Mouse (Mus musculus) MEL (cell line): ENCODE results near the gene Golga4. TPM values are rescaled to one million over a fixed set of nuclear protein-coding genes. Genes with fewer than 3 reads are reported as not detected.

Source experiments
- DNase-seq: peaks from one replicate; pipeline ENCODE4 v3.0.0; 2011; ENCODE audit warnings: low read depth, low spot score
- H3K27ac ChIP-seq: 2 replicates; pipeline ENCODE4 v1.5.1; 2012; ENCODE audit warnings: low read depth, mild to moderate bottlenecking, control low read depth, low read length, moderate library complexity; ENCODE audit not compliant: control insufficient read depth
- H3K27me3 ChIP-seq, 2 experiments: fragments of 150-350 bp in 1 of 2; sonication (generic) in 1 of 2; 2 replicates each; pipeline ENCODE4 v1.6.1; 2012; ENCODE audit warnings: low read length in 2 of 2, mild to moderate bottlenecking in 2 of 2, improper control_type of control experiment in 1 of 2, moderate library complexity in 1 of 2; ENCODE audit not compliant: insufficient read depth in 2 of 2, control insufficient read depth in 1 of 2
- H3K36me3 ChIP-seq, 2 experiments: 2 replicates each; pipeline ENCODE4 v1.6.1; 2012 to 2014; ENCODE audit warnings: low read length in 2 of 2, improper control_type of control experiment in 1 of 2, inconsistent platforms in 1 of 2, mild to moderate bottlenecking in 1 of 2; ENCODE audit not compliant: insufficient read depth in 2 of 2, control insufficient read depth in 1 of 2
- H3K4me1 ChIP-seq, 2 experiments: fragments of 150-350 bp in 1 of 2; sonication (generic) in 1 of 2; 2 replicates each; pipeline ENCODE4 v1.6.1; 2012; ENCODE audit warnings: low read length in 2 of 2, improper control_type of control experiment in 1 of 2, mild to moderate bottlenecking in 1 of 2; ENCODE audit not compliant: insufficient read depth in 2 of 2, control insufficient read depth in 1 of 2
- H3K4me3 ChIP-seq, 2 experiments: fragments of 150-350 bp in 1 of 2; sonication (generic) in 1 of 2; 2 replicates each; pipeline ENCODE4 v1.5.1; 2012; ENCODE audit warnings: low read depth in 2 of 2, low read length in 2 of 2, mild to moderate bottlenecking in 2 of 2, moderate library complexity in 2 of 2, control low read depth in 1 of 2, improper control_type of control experiment in 1 of 2; ENCODE audit not compliant: control insufficient read depth in 1 of 2, insufficient read depth in 1 of 2
- H3K79me2 ChIP-seq: 2 replicates; pipeline ENCODE4 v1.6.1; 2012; ENCODE audit warnings: mild to moderate bottlenecking, low read length, moderate library complexity; ENCODE audit not compliant: control insufficient read depth, poor library complexity, insufficient read depth
- H3K9ac ChIP-seq: 2 replicates; pipeline ENCODE4 v1.6.1; 2012; ENCODE audit warnings: low read depth, mild to moderate bottlenecking, control low read depth, low read length, moderate library complexity; ENCODE audit not compliant: control insufficient read depth, poor library complexity, severe bottlenecking
- H3K9me3 ChIP-seq: fragments of 150-350 bp; sonication (generic); replicated peaks from 2 replicates; pipeline ENCODE4 v1.6.1; 2012; ENCODE audit warnings: mild to moderate bottlenecking, low read length, improper control_type of control experiment, moderate library complexity; ENCODE audit not compliant: insufficient read depth
- BHLHE40 ChIP-seq: IDR thresholded peaks from 2 replicates; pipeline ENCODE4 v1.6.1; 2012; ENCODE audit warnings: low read depth, mild to moderate bottlenecking, inconsistent platforms, low read length, improper control_type of control experiment, borderline replicate concordance
- CHD1 ChIP-seq: IDR thresholded peaks from 2 replicates; pipeline ENCODE4 v1.6.1; 2012; ENCODE audit warnings: low read depth, mild to moderate bottlenecking, inconsistent platforms, low read length, improper control_type of control experiment
- CHD2 ChIP-seq: IDR thresholded peaks from 2 replicates; pipeline ENCODE4 v1.6.1; 2011; ENCODE audit warnings: low read length, improper control_type of control experiment
- CTCF ChIP-seq, 3 experiments: IDR thresholded peaks in 2 of 3; conservative IDR thresholded peaks in 1 of 3; 2 replicates each; pipeline ENCODE4 v1.5.1; 2011 to 2012; ENCODE audit warnings: low read length in 3 of 3, low read depth in 2 of 3, mild to moderate bottlenecking in 2 of 3, improper control_type of control experiment in 1 of 3, inconsistent platforms in 1 of 3, mixed read lengths in 1 of 3, moderate library complexity in 1 of 3; ENCODE audit not compliant: control insufficient read depth in 1 of 3, insufficient read depth in 1 of 3, poor library complexity in 1 of 3, severe bottlenecking in 1 of 3
- HCFC1 ChIP-seq: IDR thresholded peaks from 2 replicates; pipeline ENCODE4 v1.6.1; 2012; ENCODE audit warnings: low read depth, mild to moderate bottlenecking, inconsistent platforms, low read length, improper control_type of control experiment, moderate library complexity
- MAFK ChIP-seq: IDR thresholded peaks from 2 replicates; pipeline ENCODE4 v1.6.1; 2011; ENCODE audit warnings: low read depth, mild to moderate bottlenecking, low read length, improper control_type of control experiment, borderline replicate concordance
- MAZ ChIP-seq: IDR thresholded peaks from 2 replicates; pipeline ENCODE4 v1.6.1; 2012; ENCODE audit warnings: low read depth, mild to moderate bottlenecking, inconsistent platforms, low read length, improper control_type of control experiment
- MEF2A ChIP-seq: IDR thresholded peaks from 2 replicates; pipeline ENCODE4 v1.6.1; 2014; ENCODE audit warnings: low read depth, mild to moderate bottlenecking, inconsistent platforms, low read length, improper control_type of control experiment; ENCODE audit not compliant: poor library complexity, insufficient replicate concordance, severe bottlenecking; ENCODE audit errors: extremely low read depth
- NELFE ChIP-seq: IDR thresholded peaks from 2 replicates; pipeline ENCODE4 v1.6.1; 2011; ENCODE audit warnings: low read depth, low read length, improper control_type of control experiment
- NRF1 ChIP-seq: IDR thresholded peaks from 2 replicates; pipeline ENCODE4 v1.6.1; 2014; ENCODE audit warnings: low read depth, mild to moderate bottlenecking, inconsistent platforms, low read length, improper control_type of control experiment, moderate library complexity; ENCODE audit not compliant: poor library complexity, insufficient read depth, severe bottlenecking
- POLR2A ChIP-seq, 2 experiments: IDR thresholded peaks; 2 replicates each; pipeline ENCODE4 v1.6.1; 2011 to 2012; ENCODE audit warnings: low read length in 2 of 2, mild to moderate bottlenecking in 2 of 2, control low read depth in 1 of 2, improper control_type of control experiment in 1 of 2, low read depth in 1 of 2, moderate library complexity in 1 of 2; ENCODE audit not compliant: control insufficient read depth in 1 of 2, insufficient read depth in 1 of 2, poor library complexity in 1 of 2
- POLR2AphosphoS5 ChIP-seq: IDR thresholded peaks from 2 replicates; pipeline ENCODE4 v1.6.1; 2012; ENCODE audit warnings: low read depth, borderline replicate concordance, mild to moderate bottlenecking, inconsistent platforms, low read length, moderate library complexity, mixed read lengths
- RAD21 ChIP-seq: IDR thresholded peaks from 2 replicates; pipeline ENCODE4 v1.6.1; 2011; ENCODE audit warnings: mild to moderate bottlenecking, low read depth, low read length, improper control_type of control experiment
- RCOR1 ChIP-seq: IDR thresholded peaks from 2 replicates; pipeline ENCODE4 v1.6.1; 2012; ENCODE audit warnings: low read depth, mild to moderate bottlenecking, inconsistent platforms, low read length, improper control_type of control experiment
- SIN3A ChIP-seq: IDR thresholded peaks from 2 replicates; pipeline ENCODE4 v1.6.1; 2012; ENCODE audit warnings: low read length, improper control_type of control experiment, inconsistent platforms
- TBP ChIP-seq: IDR thresholded peaks from 2 replicates; pipeline ENCODE4 v1.8.0; 2011; ENCODE audit warnings: low read depth, low read length, improper control_type of control experiment
- TCF12 ChIP-seq: IDR thresholded peaks from 2 replicates; pipeline ENCODE4 v1.6.1; 2014; ENCODE audit warnings: low read depth, mild to moderate bottlenecking, inconsistent platforms, low read length, improper control_type of control experiment, moderate library complexity
- UBTF ChIP-seq: IDR thresholded peaks from 2 replicates; pipeline ENCODE4 v1.6.1; 2012; ENCODE audit warnings: low read depth, mild to moderate bottlenecking, inconsistent platforms, low read length, improper control_type of control experiment, moderate library complexity, borderline replicate concordance; ENCODE audit not compliant: insufficient read depth
- USF2 ChIP-seq, 2 experiments: IDR thresholded peaks; 2 replicates each; pipeline ENCODE4 v1.6.1; 2011 to 2012; ENCODE audit warnings: improper control_type of control experiment in 2 of 2, low read length in 2 of 2, borderline replicate concordance in 1 of 2, inconsistent platforms in 1 of 2, low read depth in 1 of 2, mild to moderate bottlenecking in 1 of 2; ENCODE audit not compliant: insufficient read depth in 1 of 2
- polyA plus RNA-seq, 2 experiments: library from polyadenylated mRNA; stranded (reverse) in 1 of 2; unstranded in 1 of 2; fragments of >175 nt in 1 of 2; fragments of >200 nt in 1 of 2; gene quantifications; 2 replicates each; pipeline versions ENCODE4 v1.2.1 to v1.2.4; 2012; ENCODE audit warnings: low replicate concordance in 2 of 2, low read depth in 1 of 2; ENCODE audit not compliant: insufficient read length in 2 of 2, insufficient read depth in 1 of 2, missing spikeins in 1 of 2
- total RNA-seq: library from RNA; depleted of rRNA; stranded (reverse); fragments of 300-350 nt; gene quantifications from 2 replicates; pipeline ENCODE4 v1.2.3, GENCODE M21; 2012

Golga4 gene
- total and polyA plus RNA-seq, 3 experiments: 29.8 to 465 (median 38.9) TPM

GRCm38 (mm10) chr9:118611958-118612581, 106.0 kb downstream of the Golga4 start:
- H3K9me3 ChIP-seq: no peaks in the 10 kb centered on the region
- TF ChIP-seq NRF1 (no peak), POLR2AphosphoS5 (no peak), UBTF (no peak), CTCF (IDR thresholded peaks at IDR 0.05 in 2 of 3, conservative IDR thresholded peaks at IDR 0.05 in 1 of 3; ENCODE audit: control insufficient read depth in 1 of 3, insufficient read depth in 1 of 3, low read depth in 2 of 3, low read length in 3 of 3, poor library complexity in 1 of 3, severe bottlenecking in 1 of 3) (no peak), RAD21 (no peak)
- no peak for DNase-seq
- no peaks in the 10 kb centered on the region for H3K79me2 ChIP-seq
- no peak overlapping the region for H3K4me3 ChIP-seq
- no peaks in the 10 kb centered on the region for H3K27me3 ChIP-seq
- H3K4me1 ChIP-seq: no peaks in the 10 kb centered on the region
- H3K36me3 ChIP-seq: no peaks in the 10 kb centered on the region
- no peak overlapping the region for H3K9ac ChIP-seq
- no peak overlapping the region for H3K27ac ChIP-seq

GRCm38 (mm10) chr9:118617237-118617636, 111.2 kb downstream of the Golga4 start:
- no peaks in the 10 kb centered on the region for H3K79me2 ChIP-seq
- H3K4me3 ChIP-seq: no peak overlapping the region
- TF ChIP-seq TCF12 (no peak), RCOR1 (no peak), SIN3A (no peak), CHD1 (no peak), TBP (no peak), POLR2A (IDR thresholded peaks at IDR 0.05; ENCODE audit: control insufficient read depth in 1 of 2, insufficient read depth in 1 of 2, low read depth in 1 of 2, low read length in 2 of 2, poor library complexity in 1 of 2) (no peak), NRF1 (no peak), POLR2AphosphoS5 (no peak), UBTF (no peak), NELFE (no peak), BHLHE40 (no peak), HCFC1 (no peak), MAZ (no peak), MAFK (no peak), USF2 (IDR thresholded peaks at IDR 0.05; ENCODE audit: borderline replicate concordance in 1 of 2, insufficient read depth in 1 of 2, low read depth in 1 of 2, low read length in 2 of 2) (no peak), MEF2A (no peak), CHD2 (no peak)
- no peak overlapping the region for H3K27ac ChIP-seq
- no peaks in the 10 kb centered on the region for H3K4me1 ChIP-seq
- H3K27me3 ChIP-seq: no peaks in the 10 kb centered on the region
- no peak for DNase-seq
- H3K9me3 ChIP-seq: no peaks in the 10 kb centered on the region
- no peaks in the 10 kb centered on the region for H3K36me3 ChIP-seq
- no peak overlapping the region for H3K9ac ChIP-seq
